Mouse (Mus musculus): Measurements from ENCODE around the gene Samd4b.

Gene Samd4b

GRCm38 (mm10) chr7:28597642-28598446 is at the start of gene Samd4b, which contains the start of gene Pak4:
TSS of gene Samd4b (minus strand) at chr7:28598144.
TSS of gene Pak4 (minus strand) at chr7:28598185.
- DNase-seq (ENCODE audit: low read depth): peak; percentile 98

GRCm38 (mm10) chr7:28647016-28647415 is 49.1 kb upstream of the Samd4b start:
- peak; percentile 27 for DNase-seq (ENCODE audit: low read depth)

GRCm38 (mm10) chr7:28645947-28646475 is 48.1 kb upstream of the Samd4b start:
- DNase-seq (ENCODE audit: low read depth): peak; percentile 53

GRCm38 (mm10) chr7:28645366-28645765 is 47.4 kb upstream of the Samd4b start:
- peak; percentile 71 for DNase-seq (ENCODE audit: low read depth)

GRCm38 (mm10) chr7:28641546-28641945 is 43.6 kb upstream of the Samd4b start:
- no peak for DNase-seq (ENCODE audit: low read depth)

GRCm38 (mm10) chr7:28637511-28637910 is 39.6 kb upstream of the Samd4b start:
- no peak for DNase-seq (ENCODE audit: low read depth)

- DNase-seq (ENCODE audit: low read depth): peak; percentile 15
Observed at GRCm38 (mm10) chr7:28634128-28634527, 36.2 kb upstream of the Samd4b start.

GRCm38 (mm10) chr7:28631073-28631472 is 33.1 kb upstream of the Samd4b start, which contains the start of gene Acp7:
TSS of gene Acp7 (minus strand) at chr7:28631332.
- DNase-seq (ENCODE audit: low read depth): no peak

GRCm38 (mm10) chr7:28624791-28625190 is 26.8 kb upstream of the Samd4b start:
- DNase-seq (ENCODE audit: low read depth): no peak

GRCm38 (mm10) chr7:28619098-28619715 is 21.3 kb upstream of the Samd4b start:
- DNase-seq (ENCODE audit: low read depth): no peak

GRCm38 (mm10) chr7:28605951-28606350 is 8.0 kb upstream of the Samd4b start:
- DNase-seq (ENCODE audit: low read depth): no peak

- DNase-seq (ENCODE audit: low read depth): peak; percentile 65
Observed at GRCm38 (mm10) chr7:28603788-28604187, 5.8 kb upstream of the Samd4b start.

- DNase-seq (ENCODE audit: low read depth): no peak
Observed at GRCm38 (mm10) chr7:28603136-28603535, 5.2 kb upstream of the Samd4b start.

GRCm38 (mm10) chr7:28601668-28602067 is 3.7 kb upstream of the Samd4b start:
- peak; percentile 77 for DNase-seq (ENCODE audit: low read depth)

GRCm38 (mm10) chr7:28601029-28601428 is 3.1 kb upstream of the Samd4b start:
- DNase-seq (ENCODE audit: low read depth): peak; percentile 83

- no peak for DNase-seq (ENCODE audit: low read depth)
Observed at GRCm38 (mm10) chr7:28598951-28599350, 1.0 kb upstream of the Samd4b start.

- no peak for DNase-seq (ENCODE audit: low read depth)
Observed at GRCm38 (mm10) chr7:28597277-28597570, 720 bp downstream of the Samd4b start.

- DNase-seq (ENCODE audit: low read depth): peak; percentile 55
Observed at GRCm38 (mm10) chr7:28596436-28597276, 1.3 kb downstream of the Samd4b start.

GRCm38 (mm10) chr7:28595751-28596435 is 2.1 kb downstream of the Samd4b start:
- DNase-seq (ENCODE audit: low read depth): no peak

GRCm38 (mm10) chr7:28593206-28594111 is 4.5 kb downstream of the Samd4b start:
- DNase-seq (ENCODE audit: low read depth): peak; percentile 21

GRCm38 (mm10) chr7:28591862-28592261 is 6.1 kb downstream of the Samd4b start:
- DNase-seq (ENCODE audit: low read depth): no peak
